Mouse (Mus musculus) myocyte (in vitro differentiated cells): ENCODE measurements around the gene Gm5431. TPM values are rescaled to one million over a fixed set of nuclear protein-coding genes. Genes with fewer than 3 reads are reported as not detected.
"Not testable (repeated sequence)": the region's sequence is repeated elsewhere in the genome, so short reads cannot be mapped to it uniquely, and the experiment has no call there.

ENCODE experiments used
- H3K27me3 ChIP-seq: one replicate; pipeline ENCODE4 v1.6.1; 2011; ENCODE audit not compliant: control insufficient read depth, insufficient read depth, insufficient read length
- H3K36me3 ChIP-seq: one replicate; pipeline ENCODE4 v1.6.1; 2011; ENCODE audit not compliant: control insufficient read depth, insufficient read depth
- H3K4me2 ChIP-seq: one replicate; pipeline ENCODE4 v1.6.1; 2011; ENCODE audit warnings: low read depth, control low read depth
- H3K4me3 ChIP-seq: one replicate; pipeline ENCODE4 v1.5.1; 2011; ENCODE audit warnings: mild to moderate bottlenecking, control low read depth, moderate library complexity
- H3K79me2 ChIP-seq: one replicate; pipeline ENCODE4 v1.6.1; 2011; ENCODE audit not compliant: control insufficient read depth, insufficient read depth
- H3ac ChIP-seq: one replicate; pipeline ENCODE4 v1.6.1; 2011; ENCODE audit not compliant: control insufficient read depth, insufficient read length
- CEBPB ChIP-seq: IDR thresholded peaks from 2 replicates; pipeline ENCODE4 v1.6.1; 2011; ENCODE audit warnings: mild to moderate bottlenecking, moderate library complexity; ENCODE audit not compliant: poor library complexity, insufficient read depth, severe bottlenecking
- E2F4 ChIP-seq: IDR thresholded peaks from one replicate; pipeline ENCODE4 v1.6.1; 2011; ENCODE audit warnings: mild to moderate bottlenecking, control low read depth, moderate library complexity; ENCODE audit not compliant: insufficient read depth
- MAX ChIP-seq: IDR thresholded peaks from one replicate; pipeline ENCODE4 v1.6.1; 2011; ENCODE audit warnings: low read depth, mild to moderate bottlenecking, control low read depth
- MYOD1 ChIP-seq, 3 experiments: IDR thresholded peaks; one replicate each; pipeline ENCODE4 v1.6.1; 2011; ENCODE audit warnings: control low read depth in 2 of 3, low read depth in 2 of 3, mild to moderate bottlenecking in 2 of 3, moderate library complexity in 1 of 3; ENCODE audit not compliant: insufficient read length in 2 of 3, control insufficient read depth in 1 of 3
- MYOG ChIP-seq, 3 experiments: IDR thresholded peaks; one replicate each; pipeline ENCODE4 v1.6.1; 2011; ENCODE audit warnings: control low read depth in 2 of 3, low read depth in 2 of 3, mild to moderate bottlenecking in 2 of 3; ENCODE audit not compliant: insufficient read length in 2 of 3, control insufficient read depth in 1 of 3, insufficient read depth in 1 of 3
- POLR2A ChIP-seq: IDR thresholded peaks from one replicate; pipeline ENCODE4 v1.6.1; 2011; ENCODE audit warnings: low read depth, mild to moderate bottlenecking, control low read depth, moderate library complexity; ENCODE audit not compliant: insufficient read length
- POLR2AphosphoS2 ChIP-seq: IDR thresholded peaks from one replicate; pipeline ENCODE4 v1.6.1; 2011; ENCODE audit warnings: low read depth, control low read depth; ENCODE audit not compliant: insufficient read length
- REST ChIP-seq: IDR thresholded peaks from one replicate; pipeline ENCODE4 v1.6.1; 2011; ENCODE audit warnings: mild to moderate bottlenecking, control low read depth, moderate library complexity; ENCODE audit not compliant: insufficient read depth, insufficient read length
- SRF ChIP-seq: IDR thresholded peaks from one replicate; pipeline ENCODE4 v1.6.1; 2011; ENCODE audit warnings: low read depth; ENCODE audit not compliant: control insufficient read depth, insufficient read length
- TCF12 ChIP-seq: IDR thresholded peaks from one replicate; pipeline ENCODE4 v1.6.1; 2011; ENCODE audit warnings: mild to moderate bottlenecking, control low read depth; ENCODE audit not compliant: poor library complexity, insufficient read depth, severe bottlenecking
- TCF3 ChIP-seq: IDR thresholded peaks from one replicate; pipeline ENCODE4 v1.6.1; 2011; ENCODE audit warnings: low read depth, control low read depth; ENCODE audit not compliant: insufficient read length
- USF1 ChIP-seq: IDR thresholded peaks from one replicate; pipeline ENCODE4 v1.6.1; 2011; ENCODE audit warnings: low read depth, mild to moderate bottlenecking, control low read depth, moderate library complexity
- polyA plus RNA-seq: library from polyadenylated mRNA; unstranded; fragments of >200 nt; fragmentation: generic; extraction: Trizol; gene quantifications from one replicate; pipeline ENCODE4 v1.2.1, GENCODE M21; 2012; ENCODE audit warnings: missing spikeins

The Gm5431 gene
- polyA plus RNA-seq, 1 experiment = not detected

GRCm38 (mm10) chr11:48851270-48851995, 50.6 kb downstream of the Gm5431 start:
- Histone ChIP-seq H3ac (no peak overlapping the region), H3K4me2 (no peak overlapping the region), H3K36me3 (no peaks in the 10 kb centered on the region), H3K79me2 (no peaks in the 10 kb centered on the region), H3K4me3 (no peak overlapping the region), H3K27me3 (no peaks in the 10 kb centered on the region)
- TF ChIP-seq TCF12 = no peak
- no peak for TF ChIP-seq MAX
- TF ChIP-seq TCF3 = no peak
- TF ChIP-seq USF1 = no peak
- no peak for TF ChIP-seq REST
- TF ChIP-seq E2F4 = no peak
- no peak for TF ChIP-seq CEBPB
- no peak for TF ChIP-seq MYOG (IDR thresholded peaks at IDR 0.05; ENCODE audit: control insufficient read depth in 1 of 3, insufficient read depth in 1 of 3, insufficient read length in 2 of 3, low read depth in 2 of 3)
- TF ChIP-seq MYOD1 (IDR thresholded peaks at IDR 0.05; ENCODE audit: control insufficient read depth in 1 of 3, insufficient read length in 2 of 3, low read depth in 2 of 3) = no peak
- no peak for TF ChIP-seq POLR2AphosphoS2
- TF ChIP-seq SRF = no peak
- no peak for TF ChIP-seq POLR2A

- H3K4me3 ChIP-seq = no peak overlapping the region
- no peak overlapping the region for H3K4me2 ChIP-seq
- H3ac ChIP-seq = no peak overlapping the region
- no peaks in the 10 kb centered on the region for H3K36me3 ChIP-seq
- no peaks in the 10 kb centered on the region for H3K79me2 ChIP-seq
- TF ChIP-seq USF1 (no peak), MYOD1 (IDR thresholded peaks at IDR 0.05; ENCODE audit: control insufficient read depth in 1 of 3, insufficient read length in 2 of 3, low read depth in 2 of 3) (peak in 1 of 3 experiments; percentile 62), E2F4 (no peak)
- no peaks in the 10 kb centered on the region for H3K27me3 ChIP-seq
Observed at GRCm38 (mm10) chr11:48850240-48850639, 51.8 kb downstream of the Gm5431 start.

- no peak for TF ChIP-seq MAX
- no peak for TF ChIP-seq TCF12
- no peak for TF ChIP-seq E2F4
- no peak for TF ChIP-seq USF1
- no peak for TF ChIP-seq MYOG (IDR thresholded peaks at IDR 0.05; ENCODE audit: control insufficient read depth in 1 of 3, insufficient read depth in 1 of 3, insufficient read length in 2 of 3, low read depth in 2 of 3)
- no peaks in the 10 kb centered on the region for H3K27me3 ChIP-seq
- no peak overlapping the region for H3K4me2 ChIP-seq
Observed at GRCm38 (mm10) chr11:48846881-48847280, 55.1 kb downstream of the Gm5431 start.

GRCm38 (mm10) chr11:48846362-48846761, 55.7 kb downstream of the Gm5431 start:
- H3K4me2 ChIP-seq, H3K4me3 ChIP-seq, H3K27me3 ChIP-seq, H3K79me2 ChIP-seq, H3K36me3 ChIP-seq, H3ac ChIP-seq: not testable (repeated sequence)

More at GRCm38 (mm10) chr11:48846881-48847280, 55.1 kb downstream of the Gm5431 start:
- Histone ChIP-seq H3K4me3 (no peak overlapping the region), H3K79me2 (no peaks in the 10 kb centered on the region), H3K36me3 (no peaks in the 10 kb centered on the region), H3ac (no peak overlapping the region)

GRCm38 (mm10) chr11:48845244-48845815, 56.7 kb downstream of the Gm5431 start:
- H3K4me2 ChIP-seq = no peak overlapping the region
- no peak overlapping the region for H3K4me3 ChIP-seq

More at GRCm38 (mm10) chr11:48845244-48845815, 56.7 kb downstream of the Gm5431 start:
- TF ChIP-seq USF1 = no peak
- TF ChIP-seq MYOD1 (IDR thresholded peaks at IDR 0.05; ENCODE audit: control insufficient read depth in 1 of 3, insufficient read length in 2 of 3, low read depth in 2 of 3) = no peak
- no peak for TF ChIP-seq REST
- TF ChIP-seq TCF12 = no peak
- TF ChIP-seq MAX = no peak
- TF ChIP-seq TCF3 = no peak
- no peak for TF ChIP-seq POLR2AphosphoS2
- no peak for TF ChIP-seq CEBPB
- TF ChIP-seq SRF = no peak
- TF ChIP-seq MYOG (IDR thresholded peaks at IDR 0.05; ENCODE audit: control insufficient read depth in 1 of 3, insufficient read depth in 1 of 3, insufficient read length in 2 of 3, low read depth in 2 of 3) = no peak
- no peak for TF ChIP-seq E2F4
- no peak for TF ChIP-seq POLR2A
- Histone ChIP-seq H3ac (no peak overlapping the region), H3K36me3 (no peaks in the 10 kb centered on the region), H3K27me3 (no peaks in the 10 kb centered on the region), H3K79me2 (no peaks in the 10 kb centered on the region)
